Mouse (Mus musculus) mouse embryonic stem cell (cell line): ENCODE data around the gene Gabra2.

Experiments used
- in situ Hi-C, 2 experiments: fragments of 300-500 bp; cut with MboI; formaldehyde crosslinking; loops; 1 replicate in 1 of 2; 3 replicates in 1 of 2; pipeline ENCODE4 v1.14.3; 2019 to 2020; ENCODE audit warnings: low sequenced_read_pairs in 2 of 2, low pct_unique_long_range_greater_than_20kb in 1 of 2, mixed read lengths in 1 of 2; ENCODE audit not compliant: unreplicated experiment in 1 of 2

Gabra2 gene

GRCm38 (mm10) chr5:70990891-70991290 is 104.8 kb downstream of the Gabra2 start:
- in situ Hi-C loops = no loop called here
